Mouse (Mus musculus): ENCODE data around the gene Thyn1.

GRCm38 (mm10) chr9:27049492-27049891, 50.0 kb downstream of the Thyn1 start:
- no peak for TF ChIP-seq ZC3H11A (IDR thresholded peaks at IDR 0.05; ENCODE audit: low read depth, low read length)
- no peak for TF ChIP-seq EP300 (IDR thresholded peaks at IDR 0.05; ENCODE audit: low read length)

Measured in CH12.LX (cell line).